Mouse (Mus musculus) neural tube, embryonic 11.5 days (tissue): ENCODE data around the gene Stau1. TPM values are rescaled to one million over a fixed set of nuclear protein-coding genes. Genes with fewer than 3 reads are reported as not detected.

ENCODE experiments used
- ATAC-seq: fragments of 200-750 bp; cut with Nextera tagmentation; 2 replicates; pipeline ENCODE4 v1.8.0; 2017; ENCODE audit warnings: moderate number of reproducible peaks, mild to moderate bottlenecking, moderate TSS enrichment, moderate library complexity; ENCODE audit not compliant: insufficient read depth, low FRiP score, low TSS enrichment
- DNase-seq: peaks from one replicate; pipeline ENCODE4 v3.0.0-alpha.2; 2015; ENCODE audit warnings: low spot score
- H3K27ac ChIP-seq: fragments of 300-500 bp; sonication (generic); 2 replicates; pipeline ENCODE4 v1.5.1; 2014; ENCODE audit warnings: low read depth, mild to moderate bottlenecking, low read length
- H3K27me3 ChIP-seq: fragments of 300-500 bp; sonication (generic); 2 replicates; pipeline ENCODE4 v1.6.1; 2014; ENCODE audit warnings: mild to moderate bottlenecking, low read length, mixed read lengths; ENCODE audit not compliant: control insufficient read depth, insufficient read depth
- H3K36me3 ChIP-seq: fragments of 300-500 bp; sonication (generic); 2 replicates; pipeline ENCODE4 v1.6.1; 2014; ENCODE audit warnings: mild to moderate bottlenecking, low read length, moderate library complexity, mixed read lengths; ENCODE audit not compliant: control insufficient read depth, insufficient read depth
- H3K4me1 ChIP-seq: fragments of 300-500 bp; sonication (generic); 2 replicates; pipeline ENCODE4 v1.6.1; 2014; ENCODE audit warnings: low read length, mixed read lengths; ENCODE audit not compliant: control insufficient read depth, insufficient read depth
- H3K4me2 ChIP-seq: fragments of 300-500 bp; sonication (generic); 2 replicates; pipeline ENCODE4 v1.6.1; 2014; ENCODE audit warnings: low read depth, mild to moderate bottlenecking, moderate library complexity
- H3K4me3 ChIP-seq: fragments of 300-500 bp; sonication (generic); 2 replicates; pipeline ENCODE4 v1.5.1; 2014; ENCODE audit warnings: low read depth, low read length
- H3K9ac ChIP-seq: fragments of 300-500 bp; sonication (generic); 2 replicates; pipeline ENCODE4 v1.6.1; 2014; ENCODE audit warnings: mild to moderate bottlenecking, low read length
- H3K9me3 ChIP-seq: fragments of 300-500 bp; sonication (generic); 2 replicates; pipeline ENCODE4 v1.6.1; 2016; ENCODE audit warnings: low read length; ENCODE audit not compliant: control insufficient read depth
- WGBS: fragments of 180-500 bp; shearing (Covaris S2); extraction: QIAGEN DNeasy Blood & Tissue Kit; methylation state at CpG from one replicate; pipeline ENCODE4 v1.1.7; 2014; 5-methylcytosine and 5-hydroxymethylcytosine counted together
- polyA plus RNA-seq: library from polyadenylated mRNA; unstranded; fragments of >200 nt; fragmentation: Nextera tagmentation; extraction: Ambion mirVana; gene quantifications from 2 replicates; pipeline ENCODE4 v1.2.1, GENCODE M21; 2014

Gene Stau1
- polyA plus RNA-seq, 1 experiment from 2014 or later, result 103 TPM

- Histone ChIP-seq H3K4me3 (no peak overlapping the region), H3K27me3 (no peaks in the 10 kb centered on the region), H3K9me3 (no peaks in the 10 kb centered on the region), H3K36me3 (no peaks in the 10 kb centered on the region), H3K27ac (no peak overlapping the region), H3K9ac (no peak overlapping the region), H3K4me1 (no peaks in the 10 kb centered on the region), H3K4me2 (no peak overlapping the region)
- no peak for DNase-seq
- no peak for ATAC-seq
- 79% methylated on average over 9 of the region's 9 CpGs for WGBS
Observed at GRCm38 (mm10) chr2:167001486-167001885, 5.4 kb upstream of the Stau1 start.

- Histone ChIP-seq H3K27ac (peak overlapping the region; percentile 96), H3K9ac (peak overlapping the region; percentile 94), H3K36me3 (no peaks in the 10 kb centered on the region), H3K9me3 (no peaks in the 10 kb centered on the region), H3K27me3 (no peaks in the 10 kb centered on the region), H3K4me3 (peak overlapping the region; percentile 99), H3K4me2 (peak overlapping the region; percentile 86), H3K4me1 (peaks cover 10% of the 10 kb centered on the region)
- DNase-seq (no peak), ATAC-seq (peak; percentile 46)
- 50% methylated on average over 8 of the region's 8 CpGs for WGBS
Observed at GRCm38 (mm10) chr2:166996533-166996894, 415 bp upstream of the Stau1 start.

DNA sequence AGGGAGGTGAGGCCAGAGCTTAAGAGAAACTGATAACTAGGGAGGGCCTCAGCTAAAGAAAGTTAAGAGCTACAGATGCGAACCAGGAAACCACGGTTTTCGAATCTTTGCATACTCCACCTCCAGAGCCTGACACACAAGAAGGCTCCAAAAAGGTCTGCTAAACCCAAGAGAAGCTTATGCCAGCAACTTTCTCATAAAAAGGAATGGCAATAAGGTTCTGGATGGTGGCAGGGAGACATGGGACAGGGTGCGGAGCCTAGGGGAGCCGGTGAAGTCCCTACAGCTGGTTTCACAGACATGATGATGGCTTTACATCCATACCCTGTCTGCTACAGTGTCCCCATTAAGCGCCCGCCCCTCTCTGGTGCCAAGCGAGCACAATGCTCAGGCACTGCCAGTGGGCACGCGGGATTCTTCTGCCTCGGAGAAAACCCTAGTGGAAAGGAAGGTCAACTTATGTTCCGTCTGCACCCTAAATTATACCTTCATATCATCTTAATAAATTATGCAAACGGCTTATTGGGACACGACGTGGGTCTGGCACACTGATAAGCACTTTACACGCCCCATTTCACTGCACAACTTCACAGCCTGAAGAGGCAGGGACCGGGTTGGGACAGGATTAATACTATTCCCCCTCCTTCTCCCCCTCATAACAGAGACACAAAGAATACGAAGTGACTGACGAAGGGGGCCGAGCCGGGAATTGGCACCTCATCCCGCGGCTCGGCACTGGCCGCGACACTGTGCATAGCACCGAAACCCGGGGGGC is 891 bp downstream of the Stau1 start:
- Histone ChIP-seq H3K36me3 (no peaks in the 10 kb centered on the region), H3K4me2 (peak overlapping the region; percentile 86), H3K9me3 (no peaks in the 10 kb centered on the region), H3K27me3 (no peaks in the 10 kb centered on the region), H3K4me1 (peaks cover 10% of the 10 kb centered on the region), H3K27ac (peak overlapping the region; percentile 96), H3K4me3 (peak overlapping the region; percentile 99), H3K9ac (peak overlapping the region; percentile 94)
- WGBS, result 5% methylated on average over 28 of the region's 28 CpGs
- peak; percentile 35 for ATAC-seq
- peak; percentile 22 for DNase-seq

DNA sequence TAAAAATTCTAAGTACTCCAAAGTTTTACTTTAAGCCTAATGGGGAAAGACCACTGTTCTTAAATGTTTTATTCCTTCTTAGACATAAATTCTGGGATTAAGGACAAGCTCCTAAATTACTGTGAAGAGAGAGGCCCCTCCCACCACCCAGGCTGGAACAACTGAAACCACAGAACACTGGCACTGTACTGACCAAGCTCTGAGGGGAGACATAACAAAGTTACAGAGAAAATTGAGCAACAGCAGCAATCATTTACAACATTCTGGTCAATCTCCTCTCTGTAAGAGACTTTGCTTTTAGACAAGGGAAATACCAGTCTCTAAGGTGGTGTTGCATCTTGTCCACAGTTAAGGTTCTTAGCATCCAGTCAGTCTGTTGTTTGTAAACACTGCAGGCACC is 4.2 kb downstream of the Stau1 start:
- no peak overlapping the region for H3K4me2 ChIP-seq
- ATAC-seq (no peak), DNase-seq (no peak)
- no peak overlapping the region for H3K27ac ChIP-seq
- H3K4me1 ChIP-seq, result peaks cover 10% of the 10 kb centered on the region
- no peak overlapping the region for H3K4me3 ChIP-seq
- H3K9ac ChIP-seq, result no peak overlapping the region
- H3K9me3 ChIP-seq, result no peaks in the 10 kb centered on the region
- H3K36me3 ChIP-seq, result no peaks in the 10 kb centered on the region
- no peaks in the 10 kb centered on the region for H3K27me3 ChIP-seq

DNA sequence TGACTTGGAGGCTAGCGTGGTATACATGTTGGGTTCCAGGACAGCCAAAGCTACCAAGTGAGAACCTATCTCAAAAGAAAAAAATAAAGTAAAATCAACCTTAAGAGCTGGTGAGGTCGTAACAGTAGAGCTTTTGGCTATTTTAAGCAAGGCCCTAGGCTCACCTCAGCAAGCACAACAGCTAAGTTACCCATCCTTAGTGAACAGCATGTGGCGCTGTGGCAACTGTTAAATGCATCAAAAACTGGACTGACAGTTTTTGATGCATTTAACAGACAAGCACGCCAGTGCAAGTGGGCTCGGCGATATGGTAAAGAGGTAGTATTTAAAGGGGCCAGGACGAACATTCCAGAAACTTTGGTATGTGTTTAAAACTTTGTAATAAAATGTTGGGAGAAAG is 5.2 kb downstream of the Stau1 start:
- H3K4me1 ChIP-seq, result peaks cover 10% of the 10 kb centered on the region
- H3K4me3 ChIP-seq, result no peak overlapping the region
- no peak overlapping the region for H3K9ac ChIP-seq
- no peak overlapping the region for H3K4me2 ChIP-seq
- H3K36me3 ChIP-seq, result no peaks in the 10 kb centered on the region
- no peak overlapping the region for H3K27ac ChIP-seq
- H3K9me3 ChIP-seq, result no peaks in the 10 kb centered on the region
- DNase-seq (no peak), ATAC-seq (no peak)
- no peaks in the 10 kb centered on the region for H3K27me3 ChIP-seq
- 78% methylated on average over 7 of the region's 7 CpGs for WGBS

GRCm38 (mm10) chr2:166983351-166983894 is 12.7 kb downstream of the Stau1 start:
- DNase-seq (no peak), ATAC-seq (no peak)
- H3K9ac ChIP-seq, result no peak overlapping the region
- H3K4me1 ChIP-seq, result no peaks in the 10 kb centered on the region
- WGBS, result 82% methylated on average over 4 of the region's 4 CpGs
- no peaks in the 10 kb centered on the region for H3K27me3 ChIP-seq
- no peaks in the 10 kb centered on the region for H3K9me3 ChIP-seq
- H3K4me3 ChIP-seq, result no peak overlapping the region
- H3K4me2 ChIP-seq, result no peak overlapping the region
- no peaks in the 10 kb centered on the region for H3K36me3 ChIP-seq
- H3K27ac ChIP-seq, result no peak overlapping the region

GRCm38 (mm10) chr2:166980161-166980560 is 15.9 kb downstream of the Stau1 start:
- DNase-seq (no peak), ATAC-seq (no peak)
- no peaks in the 10 kb centered on the region; the same call in 1 of the 2 replicates for H3K36me3 ChIP-seq
- no peak overlapping the region for H3K9ac ChIP-seq
- H3K27me3 ChIP-seq, result no peaks in the 10 kb centered on the region
- H3K4me1 ChIP-seq, result no peaks in the 10 kb centered on the region
- 90% methylated on average over 2 of the region's 2 CpGs for WGBS
- no peak overlapping the region for H3K27ac ChIP-seq
- no peaks in the 10 kb centered on the region for H3K9me3 ChIP-seq
- H3K4me2 ChIP-seq, result no peak overlapping the region
- H3K4me3 ChIP-seq, result no peak overlapping the region

- H3K27ac ChIP-seq, result no peak overlapping the region
- ATAC-seq (no peak), DNase-seq (no peak)
- no peaks in the 10 kb centered on the region; the same call in 1 of the 2 replicates for H3K36me3 ChIP-seq
- H3K4me3 ChIP-seq, result no peak overlapping the region
- no peak overlapping the region for H3K9ac ChIP-seq
- H3K27me3 ChIP-seq, result no peaks in the 10 kb centered on the region
- no peaks in the 10 kb centered on the region for H3K4me1 ChIP-seq
- H3K4me2 ChIP-seq, result no peak overlapping the region
- H3K9me3 ChIP-seq, result no peaks in the 10 kb centered on the region
- WGBS, result 77% methylated on average over 3 of the region's 3 CpGs
Observed at GRCm38 (mm10) chr2:166977490-166977889, 18.6 kb downstream of the Stau1 start.

DNA sequence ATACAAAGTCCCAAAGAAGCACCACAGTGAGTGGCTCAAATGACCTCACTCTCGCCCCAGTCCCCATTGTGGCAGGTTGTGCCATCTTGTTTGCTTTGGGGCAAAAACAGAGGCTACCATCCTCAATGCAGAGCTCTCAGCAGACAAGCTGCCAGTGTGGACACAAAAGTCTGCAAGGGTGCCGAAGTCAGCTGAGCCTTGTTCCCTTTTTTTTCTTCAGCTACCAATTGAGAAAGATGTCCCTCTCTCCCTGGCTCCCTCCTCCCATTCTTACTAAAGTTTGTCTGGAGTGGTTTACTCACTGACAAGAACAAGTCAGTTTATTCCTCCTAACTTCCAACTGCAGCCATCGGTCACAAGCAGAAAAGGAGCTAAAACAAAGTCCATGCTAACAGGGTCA is 19.7 kb downstream of the Stau1 start:
- no peaks in the 10 kb centered on the region for H3K4me1 ChIP-seq
- H3K9ac ChIP-seq, result no peak overlapping the region
- ATAC-seq (no peak), DNase-seq (no peak)
- no peaks in the 10 kb centered on the region; the same call in 1 of the 2 replicates for H3K36me3 ChIP-seq
- WGBS, result 87% methylated on average over 3 of the region's 3 CpGs
- H3K27ac ChIP-seq, result no peak overlapping the region
- no peak overlapping the region for H3K4me2 ChIP-seq
- no peaks in the 10 kb centered on the region for H3K9me3 ChIP-seq
- H3K4me3 ChIP-seq, result no peak overlapping the region
- no peaks in the 10 kb centered on the region for H3K27me3 ChIP-seq
